Mouse (Mus musculus) hindbrain, embryonic 14.5 days (tissue): ENCODE measurements at regions not wholly inside any gene's neighbourhood (a gene's known extent, or its start where the extent isn't known, plus 50 kb on each side); places are given as distances from the start of the nearest gene placed in this dataset.

Experiments
- ATAC-seq: fragments of 200-750 bp; cut with Nextera tagmentation; 2 replicates; pipeline ENCODE4 v1.8.0; 2017; ENCODE audit warnings: moderate number of reproducible peaks, mild to moderate bottlenecking, moderate TSS enrichment, moderate library complexity; ENCODE audit not compliant: low FRiP score
- DNase-seq: peaks from one replicate; pipeline ENCODE4 v3.0.0-alpha.2; 2015; ENCODE audit warnings: low spot score
- H3K27ac ChIP-seq: fragments of 300-500 bp; sonication (generic); 2 replicates; pipeline ENCODE4 v1.5.1; 2014; ENCODE audit warnings: mild to moderate bottlenecking, moderate library complexity
- H3K27me3 ChIP-seq: fragments of 300-500 bp; sonication (generic); 2 replicates; pipeline ENCODE4 v1.6.1; 2014; ENCODE audit warnings: mild to moderate bottlenecking, low read length, mixed read lengths; ENCODE audit not compliant: control insufficient read depth, insufficient read depth
- H3K36me3 ChIP-seq: fragments of 300-500 bp; sonication (generic); replicated peaks from 2 replicates; pipeline ENCODE4 v1.6.1; 2014; ENCODE audit not compliant: control insufficient read depth, insufficient read depth
- H3K4me1 ChIP-seq: fragments of 300-500 bp; sonication (generic); replicated peaks from 2 replicates; pipeline ENCODE4 v1.6.1; 2014; ENCODE audit warnings: antibody characterized with exemption, low read length, mixed read lengths; ENCODE audit not compliant: control insufficient read depth, insufficient read depth
- H3K4me2 ChIP-seq: fragments of 300-500 bp; sonication (generic); replicated peaks from 2 replicates; pipeline ENCODE4 v1.6.1; 2014; ENCODE audit warnings: mild to moderate bottlenecking, moderate library complexity
- H3K4me3 ChIP-seq: fragments of 300-500 bp; sonication (generic); replicated peaks from 2 replicates; pipeline ENCODE4 v1.5.1; 2014; ENCODE audit warnings: mild to moderate bottlenecking, low read length
- H3K9ac ChIP-seq: fragments of 300-500 bp; sonication (generic); 2 replicates; pipeline ENCODE4 v1.6.1; 2014
- H3K9me3 ChIP-seq: fragments of 300-500 bp; sonication (generic); 2 replicates; pipeline ENCODE4 v1.6.1; 2016; ENCODE audit warnings: low read length; ENCODE audit not compliant: control insufficient read depth
- WGBS: fragments of 180-500 bp; shearing (Covaris S2); extraction: QIAGEN DNeasy Blood & Tissue Kit; methylation state at CpG from one replicate; pipeline ENCODE4 v1.1.7; 2014; 5-methylcytosine and 5-hydroxymethylcytosine counted together

- H3K4me2 ChIP-seq: no peak overlapping the region
- H3K36me3 ChIP-seq: no peaks in the 10 kb centered on the region
- no peak for DNase-seq
- H3K4me1 ChIP-seq: no peaks in the 10 kb centered on the region
- H3K9ac ChIP-seq: no peak overlapping the region
- H3K27ac ChIP-seq: no peak overlapping the region
- WGBS: 82% methylated on average over 6 of the region's 6 CpGs
- no peak overlapping the region for H3K4me3 ChIP-seq
- no peaks in the 10 kb centered on the region for H3K27me3 ChIP-seq
- ATAC-seq: no peak
- no peaks in the 10 kb centered on the region for H3K9me3 ChIP-seq
These were observed 51.2 kb upstream of the Id2 start for GRCm38 (mm10) chr12:25148099-25148498.
